Mouse (Mus musculus) heart, adult 2 months (tissue): ENCODE data around the gene Gm20479.

Experiments
- CTCF ChIP-seq: fragments of 200-600 bp; IDR thresholded peaks from 2 replicates; pipeline ENCODE4 v1.8.1; 2022; ENCODE audit warnings: antibody characterized with exemption, mild to moderate bottlenecking, moderate library complexity
- EP300 ChIP-seq: fragments of 200-500 bp; IDR thresholded peaks from 2 replicates; pipeline ENCODE4 v1.6.1; 2011; ENCODE audit warnings: low read depth, low read length, control low read depth; ENCODE audit not compliant: insufficient read depth
- POLR2A ChIP-seq: fragments of 200-500 bp; IDR thresholded peaks from 2 replicates; pipeline ENCODE4 v1.6.1; 2011; ENCODE audit warnings: mild to moderate bottlenecking, low read depth, low read length, control low read depth; ENCODE audit not compliant: insufficient read depth

DNA sequence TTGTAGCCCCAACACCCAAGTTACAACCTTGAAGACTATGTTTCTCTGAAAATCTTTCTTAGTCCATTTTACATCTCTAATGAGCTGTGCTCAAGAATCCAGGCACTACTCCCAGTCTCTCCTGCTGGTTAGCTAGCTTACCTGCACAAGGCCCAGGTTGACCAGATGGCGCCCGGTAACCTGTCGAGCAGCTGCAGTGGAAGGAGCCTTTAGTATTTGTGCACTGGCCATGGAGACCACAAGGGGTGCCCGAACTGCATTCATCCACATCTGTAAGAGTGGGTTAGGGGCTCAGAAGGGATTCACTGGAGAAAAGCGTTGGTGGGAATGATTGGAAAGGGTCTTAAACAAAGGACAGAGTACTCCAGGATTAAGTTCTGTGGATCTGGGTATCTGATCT, 34.2 kb downstream of the Gm20479 start:
- TF ChIP-seq EP300 (no peak), CTCF (no peak), POLR2A (no peak)
